Mouse (Mus musculus) gastrocnemius, postnatal 25 days (tissue): ENCODE results near the gene Zbtb9. TPM values are rescaled to one million over a fixed set of nuclear protein-coding genes. Genes with fewer than 3 reads are reported as not detected.
"Not testable (repeated sequence)": the region's sequence is repeated elsewhere in the genome, so short reads cannot be mapped to it uniquely, and the experiment has no call there.

Experiments
- DNase-seq: peaks from one replicate; pipeline ENCODE4 v3.0.0; 2022
- long read RNA-seq, 2 experiments: library from polyadenylated mRNA; stranded (forward); transcript quantifications; one replicate each; pipeline ENCODE4 v2.0.0; 2021
- total RNA-seq, 2 experiments: library from RNA; stranded (reverse); gene quantifications; 1 replicate in 1 of 2; 2 replicates in 1 of 2; pipeline ENCODE4 v1.2.3; 2021

The Zbtb9 gene
- under 1 TPM; 0.43 to 0.92 TPM for total RNA-seq
- long read RNA-seq, experiment 1, partial matches to known transcripts, result 0 of 1 reads
- long read RNA-seq, experiment 1, other reads (novel, unspliced or antisense), result 1 of 1 reads
- long read RNA-seq, experiment 2, partial matches to known transcripts, result 0 of 2 reads
- long read RNA-seq, experiment 2, other reads (novel, unspliced or antisense), result 0 of 2 reads

DNA sequence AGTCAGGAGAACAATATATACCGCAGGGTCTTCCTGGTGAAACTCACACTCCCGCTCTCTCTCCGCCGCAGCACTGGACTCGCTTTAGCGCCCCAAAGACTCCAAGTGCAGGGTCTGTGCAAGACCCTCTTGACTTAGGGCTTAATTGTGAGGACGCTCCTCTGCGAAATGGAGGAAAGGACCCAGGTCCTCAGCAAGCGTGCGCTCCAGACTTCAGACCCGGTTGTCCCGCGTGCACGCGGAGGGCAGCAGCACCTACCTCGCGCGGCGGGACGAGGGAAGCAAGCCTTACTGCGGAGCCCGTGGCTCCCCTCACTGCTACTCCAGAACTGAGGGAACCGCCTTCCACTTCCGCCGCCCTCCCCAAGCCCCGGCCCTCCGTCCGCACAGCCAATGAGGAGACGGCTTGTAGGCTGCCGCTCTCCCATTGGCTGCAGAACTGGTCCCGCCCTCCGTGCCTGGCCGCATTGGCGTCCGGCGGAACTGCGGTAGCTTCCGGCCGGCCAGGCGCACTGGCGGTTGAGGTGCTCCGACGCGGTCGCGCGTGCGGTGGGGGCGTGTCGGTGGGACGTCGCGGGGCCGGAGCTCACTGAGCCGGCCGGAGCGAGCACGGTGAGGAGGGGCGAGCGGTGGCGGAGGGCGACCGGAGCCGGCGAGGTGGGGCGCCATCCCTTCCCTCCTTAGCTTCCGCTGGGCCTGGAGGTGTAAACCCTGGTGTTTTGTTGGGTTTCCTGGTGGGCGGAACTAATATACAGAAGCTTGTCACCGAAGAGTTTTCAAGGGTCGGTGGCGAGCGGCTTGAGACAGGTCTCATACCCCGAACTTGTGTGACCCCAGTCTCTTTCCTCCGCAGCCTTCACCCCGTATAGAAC is at the start of gene Zbtb9:
Zbtb9 (plus strand) TSS at position 465 of the 872 bp plus-strand sequence.
- DNase-seq, result peak; percentile 97

DNA sequence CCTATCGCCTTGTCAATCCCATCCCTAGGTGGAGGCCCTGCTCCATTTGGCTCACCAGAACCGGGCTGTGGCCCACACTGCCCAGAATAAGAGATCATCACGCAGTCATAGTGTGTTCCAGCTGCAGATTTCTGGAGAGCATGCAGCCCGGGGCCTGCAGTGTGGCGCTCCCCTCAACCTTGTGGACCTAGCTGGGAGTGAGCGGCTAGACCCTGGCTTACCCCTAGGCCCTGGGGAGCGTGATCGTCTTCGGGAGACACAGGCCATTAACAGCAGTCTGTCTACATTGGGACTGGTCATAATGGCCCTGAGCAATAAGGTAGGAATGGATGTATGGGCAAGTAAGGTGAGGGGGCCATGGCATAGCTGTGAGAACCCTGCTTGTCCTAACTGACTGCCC is 47.6 kb upstream of the Zbtb9 start:
- DNase-seq, result not testable (repeated sequence)

DNA sequence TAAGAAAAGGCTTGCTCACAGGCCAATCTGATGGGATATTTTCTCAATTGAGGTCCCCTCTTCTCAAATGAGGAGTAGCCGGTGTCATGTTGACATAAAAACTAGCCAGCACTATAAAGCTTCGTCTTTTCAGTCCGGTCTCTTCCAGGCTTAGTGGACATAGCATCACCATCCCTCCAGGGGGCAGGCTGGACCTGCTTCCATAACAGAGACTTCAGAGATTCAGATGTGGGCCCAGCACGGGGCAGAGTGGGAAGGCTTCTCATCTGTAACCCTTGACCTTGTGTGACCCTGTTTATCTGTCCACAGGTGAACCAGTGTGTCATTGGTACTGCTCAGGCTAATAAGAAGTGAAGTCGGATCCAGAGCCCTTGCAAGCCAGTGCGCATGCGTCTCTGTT is 41.2 kb upstream of the Zbtb9 start:
- DNase-seq, result peak; percentile 40

DNA sequence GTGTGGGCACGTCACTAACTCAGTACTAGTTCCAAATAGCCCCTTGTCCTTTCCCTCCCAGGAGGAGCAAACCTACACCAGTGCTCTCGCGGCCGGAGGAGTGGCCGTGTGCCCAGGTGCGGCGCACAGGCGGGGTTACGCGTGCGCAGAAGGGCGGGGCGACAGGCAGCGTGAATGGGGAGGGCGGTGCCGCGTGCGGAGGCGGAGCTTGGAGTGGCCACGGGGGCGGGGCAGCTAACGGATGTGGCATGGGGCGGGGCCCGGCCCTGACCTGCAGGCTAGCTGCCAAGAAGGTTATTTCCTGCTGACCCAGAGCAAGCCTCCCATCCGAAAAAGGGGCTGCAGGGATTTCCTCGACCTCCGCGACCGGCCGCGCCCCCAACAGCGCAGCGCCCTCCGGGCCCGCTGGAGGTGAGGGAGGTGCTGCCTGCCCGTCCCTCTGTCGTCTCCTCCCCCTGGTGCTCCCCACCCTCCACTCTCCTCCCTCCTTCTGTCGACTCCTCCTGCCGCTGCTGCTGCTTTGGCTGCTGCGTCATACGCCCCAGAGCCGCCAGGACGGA is 40.0 kb upstream of the Zbtb9 start, which contains the start of gene Phf1:
Phf1 (plus strand) TSS at position 214 of the 560 bp plus-strand sequence.
- DNase-seq, result peak; percentile 95

DNA sequence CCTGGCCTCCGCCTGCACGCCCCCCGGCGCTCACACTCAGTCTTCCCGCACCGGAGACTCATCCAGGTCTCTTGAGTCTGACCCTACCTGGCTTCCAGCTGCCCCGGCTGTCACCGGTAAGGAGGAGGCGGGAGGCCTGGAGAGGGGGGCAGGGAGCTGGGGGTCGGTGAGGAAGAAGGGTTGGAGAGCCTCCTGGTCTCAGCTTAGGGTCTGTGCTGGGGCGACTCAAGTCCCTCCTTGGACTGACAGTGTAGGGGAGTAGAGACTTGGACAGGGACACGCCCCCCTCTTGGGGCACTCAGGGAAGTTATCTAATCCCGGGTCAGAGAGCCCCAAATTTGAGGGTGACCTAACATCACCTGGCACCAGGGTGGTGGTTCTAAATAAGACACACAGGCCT is 39.5 kb upstream of the Zbtb9 start:
- DNase-seq, result no peak

DNA sequence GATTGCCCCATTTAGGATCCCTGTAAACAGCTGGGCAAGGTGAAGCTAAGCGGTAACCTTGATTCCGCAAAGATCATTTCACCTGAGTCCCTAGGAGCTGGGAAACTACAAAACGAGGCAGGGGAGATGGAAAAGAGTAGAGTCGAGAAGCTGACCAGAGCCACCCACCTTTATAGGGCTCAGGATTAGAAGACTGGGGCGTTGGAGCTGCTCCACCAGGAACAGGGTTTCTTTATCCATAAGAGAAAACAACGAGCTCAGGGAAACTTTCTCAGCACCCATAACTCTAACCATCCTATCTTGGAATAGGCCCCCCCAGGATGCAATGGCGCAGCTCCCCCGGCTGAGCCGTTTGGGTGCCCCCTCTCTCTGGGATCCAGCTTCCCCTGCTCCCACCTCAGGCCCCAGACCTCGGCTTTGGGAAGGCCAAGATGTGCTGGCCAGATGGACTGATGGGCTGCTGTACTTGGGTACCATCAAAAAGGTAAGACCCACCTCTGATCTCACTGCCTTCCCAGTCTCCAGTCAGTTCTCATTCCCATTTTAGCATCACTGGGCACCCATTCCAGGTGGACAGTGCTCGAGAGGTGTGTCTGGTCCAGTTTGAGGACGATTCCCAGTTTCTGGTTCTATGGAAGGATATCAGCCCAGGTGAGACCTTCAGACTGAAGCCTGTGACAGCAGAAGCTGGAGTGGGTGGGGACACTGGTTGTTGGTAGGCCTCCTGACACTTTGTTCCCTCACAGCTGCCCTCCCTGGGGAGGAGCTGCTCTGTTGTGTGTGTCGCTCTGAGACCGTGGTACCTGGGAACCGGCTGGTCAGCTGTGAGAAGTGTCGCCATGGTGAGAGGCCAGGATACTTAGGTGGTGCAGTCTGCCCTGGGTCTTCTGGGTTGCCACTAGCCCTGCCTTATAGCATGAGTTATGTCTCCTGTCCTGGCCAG is 38.8 kb upstream of the Zbtb9 start:
- no peak for DNase-seq

DNA sequence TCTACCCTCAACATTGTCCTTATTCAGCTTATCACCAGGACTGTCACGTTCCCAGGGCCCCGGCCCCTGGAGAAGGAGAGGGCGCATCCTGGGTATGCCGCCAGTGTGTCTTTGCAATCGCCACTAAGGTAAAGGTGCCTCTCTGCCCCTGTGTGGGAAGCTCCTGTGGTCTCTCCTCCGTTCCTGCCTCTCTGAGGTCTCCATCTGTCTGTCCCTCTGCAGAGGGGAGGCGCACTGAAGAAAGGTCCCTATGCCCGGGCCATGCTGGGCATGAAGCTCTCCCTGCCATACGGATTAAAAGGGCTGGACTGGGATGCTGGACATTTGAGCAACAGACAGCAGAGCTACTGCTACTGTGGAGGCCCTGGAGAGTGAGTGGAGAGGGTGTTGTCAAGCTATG is 37.9 kb upstream of the Zbtb9 start:
- no peak for DNase-seq

DNA sequence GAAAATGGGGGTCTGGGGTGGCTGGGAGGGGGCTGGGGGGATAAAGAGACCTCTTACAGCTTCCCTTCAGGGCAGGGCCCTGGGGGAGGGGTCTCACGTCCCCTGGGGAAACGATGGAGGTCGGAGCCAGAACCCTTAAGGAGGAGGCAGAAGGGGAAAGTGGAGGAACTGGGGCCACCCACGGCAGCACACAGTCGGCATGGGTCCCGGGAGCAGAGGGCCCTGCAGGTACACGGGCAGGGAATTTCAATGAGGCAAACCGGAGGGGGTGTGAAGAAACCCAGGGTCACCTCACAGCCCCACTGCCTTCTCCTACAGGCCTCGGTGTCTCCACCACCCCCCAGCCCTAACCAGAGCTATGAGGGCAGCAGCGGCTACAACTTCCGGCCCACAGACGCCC is 36.5 kb upstream of the Zbtb9 start:
- DNase-seq, result no peak

DNA sequence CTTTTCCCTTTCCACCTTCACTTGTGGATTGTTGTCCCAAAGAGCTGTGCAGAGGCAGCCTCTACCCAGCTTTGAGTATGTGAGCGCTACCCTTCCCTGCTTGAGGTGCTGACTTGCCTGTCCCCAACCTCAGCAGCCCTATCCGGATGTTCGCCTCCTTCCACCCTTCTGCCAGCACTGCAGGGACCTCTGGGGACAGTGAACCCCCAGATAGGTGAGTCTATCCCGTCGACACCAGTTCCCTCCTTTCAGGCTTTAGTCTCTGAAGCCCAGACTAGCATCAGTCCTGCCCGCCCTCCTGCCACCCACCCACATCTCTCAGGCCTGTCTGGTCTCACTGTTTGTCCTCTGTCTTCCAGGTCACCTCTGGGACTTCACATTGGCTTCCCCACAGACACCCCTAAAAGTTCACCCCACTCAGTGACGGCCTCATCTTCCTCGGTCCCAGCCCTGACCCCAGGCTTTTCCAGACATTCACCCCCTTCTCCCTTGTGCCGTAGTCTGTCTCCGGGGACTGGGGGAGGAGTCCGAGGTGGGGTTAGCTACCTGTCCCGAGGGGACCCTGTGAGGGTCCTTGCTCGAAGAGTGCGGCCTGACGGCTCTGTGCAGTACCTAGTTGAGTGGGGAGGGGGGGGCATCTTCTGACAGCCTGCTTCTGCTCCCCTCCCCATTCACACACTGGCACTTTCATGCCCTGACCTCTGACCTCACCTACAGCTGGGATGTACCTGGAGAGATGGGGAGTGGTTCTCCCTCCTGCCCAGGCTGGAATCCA is 35.9 kb upstream of the Zbtb9 start:
- no peak for DNase-seq

DNA sequence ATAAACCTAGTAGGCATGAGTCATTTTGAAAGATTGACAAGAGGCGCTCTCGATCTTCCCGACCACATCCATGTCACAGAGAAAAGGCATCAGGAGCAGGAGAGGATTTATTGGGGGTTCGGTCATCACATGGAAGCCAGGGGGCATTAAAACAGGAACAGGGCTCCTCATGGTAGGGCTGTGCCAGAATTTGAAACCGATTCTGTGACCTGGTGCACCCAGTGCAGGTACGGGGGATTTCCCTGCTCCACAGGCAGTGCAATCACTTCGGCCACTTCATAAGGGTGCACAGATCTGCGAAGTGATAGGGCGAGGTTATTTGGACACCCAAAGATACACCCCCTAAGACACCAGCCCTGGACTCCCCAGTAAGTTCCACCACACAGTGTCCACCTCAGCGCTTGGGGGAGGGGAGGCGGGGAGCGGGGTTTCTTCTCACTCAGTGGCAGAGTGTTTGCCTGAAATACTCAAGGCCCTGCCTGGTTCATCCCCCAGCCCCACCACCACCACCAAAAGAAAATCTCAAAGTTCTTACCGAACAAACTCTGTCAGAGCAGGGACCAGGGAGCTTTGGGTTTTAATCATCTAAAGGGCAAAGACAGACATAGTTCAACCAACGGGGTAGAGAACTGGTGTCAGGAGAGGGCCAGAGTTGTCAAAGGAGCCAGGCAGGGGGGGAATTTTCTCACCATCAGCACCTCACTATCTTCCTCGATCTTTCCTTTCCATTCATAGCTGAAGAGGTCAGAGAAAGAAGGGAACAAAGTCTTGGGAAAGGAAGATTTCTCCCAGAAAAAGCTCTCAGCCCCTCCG is 34.9 kb upstream of the Zbtb9 start:
- no peak for DNase-seq

DNA sequence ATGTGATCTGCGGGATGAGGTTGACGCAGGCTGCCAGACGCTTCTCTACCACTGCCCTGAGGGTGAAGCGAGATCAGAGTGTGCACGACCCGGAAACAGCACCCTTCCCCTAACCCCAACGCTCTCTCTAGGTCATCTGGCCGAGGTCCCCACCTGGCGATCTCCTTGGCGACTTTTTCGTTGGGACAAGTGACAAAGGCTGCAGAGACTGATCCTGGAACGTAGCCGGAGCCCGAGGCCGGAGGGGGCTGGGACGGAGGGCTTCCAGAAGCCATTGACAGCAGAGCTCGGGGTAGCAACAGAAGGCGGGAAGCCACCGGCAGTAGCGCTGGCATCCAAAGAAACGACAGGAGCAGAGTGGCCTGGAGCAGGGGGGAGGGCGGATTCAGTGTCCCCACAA is 34.2 kb upstream of the Zbtb9 start:
- no peak for DNase-seq

DNA sequence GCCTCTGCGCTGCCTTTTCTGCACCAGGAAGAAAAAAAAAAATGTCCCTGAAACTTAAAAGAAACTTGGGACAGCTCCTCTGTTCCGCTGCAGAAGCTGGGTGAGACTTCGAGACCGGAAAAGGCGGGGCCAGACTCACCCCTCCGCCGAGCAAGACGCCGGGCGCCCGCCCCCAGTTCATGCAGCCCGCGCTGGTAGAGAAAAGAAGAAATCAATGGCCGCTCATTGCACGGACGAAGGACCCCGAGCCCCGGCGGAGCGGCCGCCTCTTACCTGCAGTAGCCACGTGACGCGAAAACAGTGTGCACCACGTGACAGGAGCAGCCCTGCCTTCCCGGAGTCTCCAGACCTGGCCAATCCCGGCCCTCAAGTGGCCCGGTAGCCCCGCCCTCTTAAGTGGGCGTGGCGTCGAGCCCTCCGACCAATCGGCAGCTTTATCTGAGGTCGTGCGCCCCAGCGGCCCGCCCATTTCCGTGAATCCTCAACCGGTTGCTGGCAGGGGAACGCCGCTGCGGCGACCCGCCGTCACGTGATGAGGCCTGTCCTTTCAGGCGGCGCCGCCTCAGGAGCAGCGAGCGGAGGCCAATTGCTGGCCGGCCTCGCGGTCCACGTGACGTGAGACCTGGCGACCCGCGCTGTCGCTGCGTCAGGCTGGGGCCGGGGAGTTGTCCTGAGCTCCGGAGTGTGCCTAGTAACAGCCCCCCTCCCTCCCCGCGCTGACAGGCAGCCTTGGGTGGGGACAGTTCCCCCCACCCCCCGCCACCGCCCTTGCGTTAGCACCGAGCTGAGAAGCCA is 33.6 kb upstream of the Zbtb9 start, which contains the start of gene Cuta:
Cuta (minus strand) TSS at position 392 of the 795 bp plus-strand sequence.
- peak; percentile 100 for DNase-seq

DNA sequence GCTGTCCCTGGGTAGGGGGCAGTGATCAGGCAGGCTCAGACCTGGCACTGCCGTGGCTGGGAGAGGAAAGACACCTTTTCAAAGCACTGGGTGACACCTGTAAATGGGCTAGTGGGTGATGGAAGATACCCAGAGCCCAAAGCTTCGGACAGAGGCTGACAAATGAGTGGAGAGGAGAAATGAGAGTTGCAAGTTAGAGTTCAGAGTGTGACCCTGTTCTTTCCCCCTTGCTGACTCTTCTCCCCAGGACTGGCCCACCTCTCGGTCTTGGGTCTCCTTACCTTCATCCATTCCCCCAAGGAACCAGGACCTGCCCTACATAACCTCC is 33.0 kb upstream of the Zbtb9 start:
- DNase-seq, result no peak

DNA sequence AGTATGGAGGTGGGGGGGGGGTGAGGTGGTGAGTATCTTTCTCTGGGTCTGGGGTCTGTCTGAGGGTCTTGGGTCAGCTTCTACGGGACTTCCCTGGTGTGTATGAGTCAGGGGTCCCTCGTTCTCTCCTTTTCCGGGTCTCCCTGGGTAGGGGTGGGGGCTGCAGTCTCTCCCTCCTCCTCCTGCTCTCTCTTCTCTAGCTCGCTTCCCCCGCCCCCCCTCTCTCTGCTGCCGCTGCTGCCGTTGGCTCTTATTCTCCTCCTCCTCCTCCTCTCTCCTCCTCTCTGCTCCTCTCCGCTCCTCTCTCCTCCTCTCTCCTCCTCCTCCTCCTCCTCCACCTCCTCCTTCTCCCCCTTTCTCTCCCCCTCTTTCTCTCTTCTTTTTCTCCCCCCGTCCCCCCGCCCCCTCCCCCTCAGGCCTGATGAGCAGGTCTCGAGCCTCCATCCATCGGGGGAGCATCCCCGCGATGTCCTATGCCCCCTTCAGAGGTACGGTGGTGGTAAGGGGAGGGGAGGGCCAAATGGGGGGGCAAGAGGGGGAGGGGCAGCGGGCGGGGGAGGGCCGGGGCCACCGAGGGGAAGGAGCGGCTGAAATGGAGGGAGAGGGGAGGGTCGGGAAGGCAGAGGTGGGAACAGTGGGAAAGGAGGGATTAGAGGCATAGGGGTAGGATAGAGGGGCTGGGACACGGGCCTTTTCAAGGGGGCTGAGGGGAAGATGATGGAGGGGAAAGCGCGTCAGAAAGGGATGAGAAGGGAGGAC is 31.8 kb upstream of the Zbtb9 start, which contains the start of gene Syngap1:
Syngap1 (plus strand) TSS at position 223 of the 759 bp plus-strand sequence.
- peak; percentile 65 for DNase-seq

DNA sequence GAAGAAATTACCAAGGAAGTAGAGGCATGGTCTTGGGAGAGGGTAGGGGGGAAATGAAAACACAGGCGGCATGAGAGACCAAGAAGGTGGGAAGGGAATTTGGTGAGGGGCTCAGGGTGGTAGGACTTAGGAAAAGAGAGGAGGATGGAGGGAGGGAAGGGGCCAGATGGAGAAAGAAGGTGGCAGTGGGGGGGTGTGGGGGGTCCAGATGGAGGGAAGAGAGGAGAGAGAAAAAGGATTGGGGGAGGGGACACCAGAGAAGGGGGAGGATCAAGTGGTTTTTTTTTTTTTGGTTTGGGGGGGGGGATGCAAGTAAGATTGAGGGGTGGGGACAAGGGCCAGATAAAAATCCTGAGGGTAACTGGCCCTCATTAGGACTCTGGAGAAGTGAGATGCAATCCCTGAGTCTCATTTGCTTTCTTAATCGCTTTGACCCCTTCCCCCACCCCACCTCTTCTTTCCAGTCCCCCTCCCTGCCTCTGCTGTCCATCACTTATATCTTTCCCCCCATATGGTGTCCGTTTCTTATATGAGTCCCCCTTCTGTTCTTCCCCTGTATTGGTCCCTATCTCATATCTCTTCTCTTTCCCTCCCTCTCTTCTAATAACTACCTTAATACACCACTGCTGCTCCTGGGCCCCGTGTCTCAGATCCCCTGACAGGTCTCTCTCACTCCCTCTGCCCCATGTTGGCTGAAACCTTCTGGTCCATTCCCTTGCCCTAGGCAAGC is 31.0 kb upstream of the Zbtb9 start:
- DNase-seq, result no peak

DNA sequence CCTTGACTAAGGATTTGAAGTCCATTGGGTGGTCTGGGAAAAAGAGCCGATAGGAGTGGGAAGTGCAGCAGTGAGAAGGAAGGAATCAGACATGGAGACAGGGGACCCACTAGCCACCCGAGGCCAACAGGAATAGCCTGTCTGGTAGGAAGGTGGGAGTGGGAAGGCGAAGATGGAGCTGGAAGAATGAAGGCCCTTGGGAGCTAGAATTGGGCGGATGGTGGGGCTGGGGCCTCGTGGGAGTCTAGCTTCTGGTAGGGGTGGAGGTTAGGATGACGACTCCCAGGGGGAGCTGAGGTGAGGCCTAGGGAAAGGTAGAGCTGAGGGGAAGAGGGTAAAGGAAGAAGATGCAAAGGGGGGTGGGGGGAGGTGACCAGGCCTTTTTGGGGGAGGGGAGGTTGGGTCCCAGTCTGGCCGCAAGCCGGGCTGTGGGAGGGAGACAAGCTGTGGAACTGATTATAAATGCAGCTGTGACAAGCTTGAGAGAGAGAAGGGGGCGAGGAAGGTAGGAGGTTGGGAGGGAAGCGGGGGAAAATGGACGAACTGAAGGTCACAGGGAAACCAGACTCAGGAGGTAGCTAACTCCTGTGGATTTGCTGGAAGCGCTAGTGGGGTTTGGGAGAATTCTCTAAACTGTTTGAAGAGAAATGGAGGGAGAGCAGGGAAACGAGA is 27.0 kb upstream of the Zbtb9 start:
- DNase-seq, result no peak

DNA sequence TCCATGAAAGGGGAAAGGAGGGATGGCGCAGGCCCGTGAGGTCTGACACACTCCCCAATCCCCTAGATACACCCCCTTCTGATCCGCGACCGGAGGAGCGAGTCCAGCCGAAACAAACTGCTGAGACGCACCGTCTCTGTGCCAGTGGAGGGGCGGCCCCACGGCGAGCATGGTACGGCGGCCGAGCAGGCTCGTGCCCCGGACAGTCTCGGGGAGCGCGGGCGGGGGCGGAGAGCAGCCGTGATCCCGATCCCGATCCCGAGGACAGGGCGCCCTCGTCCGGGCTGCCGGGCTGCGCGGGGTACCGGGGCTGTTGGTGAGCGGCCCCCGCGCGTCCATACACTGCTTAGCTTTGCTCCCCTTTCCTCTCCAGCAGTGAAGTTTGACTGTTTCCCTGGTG is 26.4 kb upstream of the Zbtb9 start:
- DNase-seq, result peak; percentile 86
